Mouse (Mus musculus) right cerebral cortex, postnatal 10 days (tissue): ENCODE measurements at regions not wholly inside any gene's neighbourhood (a gene's known extent, or its start where the extent isn't known, plus 50 kb on each side); places are given as distances from the start of the nearest gene placed in this dataset.
A peak's percentile ranks its signal among the peaks of the same experiment; 100 is the strongest.

Source experiments
- DNase-seq, 2 experiments: peaks; one replicate each; pipeline ENCODE4 v3.0.0; 2021; ENCODE audit warnings: low spot score in 2 of 2

GRCm38 (mm10) chr15:61770721-61771542, 848.1 kb upstream of the A1bg start:
- DNase-seq = no peak

GRCm38 (mm10) chr15:61766544-61767094, 843.8 kb upstream of the A1bg start:
- peak; percentile 25 to 65 for DNase-seq

DNA sequence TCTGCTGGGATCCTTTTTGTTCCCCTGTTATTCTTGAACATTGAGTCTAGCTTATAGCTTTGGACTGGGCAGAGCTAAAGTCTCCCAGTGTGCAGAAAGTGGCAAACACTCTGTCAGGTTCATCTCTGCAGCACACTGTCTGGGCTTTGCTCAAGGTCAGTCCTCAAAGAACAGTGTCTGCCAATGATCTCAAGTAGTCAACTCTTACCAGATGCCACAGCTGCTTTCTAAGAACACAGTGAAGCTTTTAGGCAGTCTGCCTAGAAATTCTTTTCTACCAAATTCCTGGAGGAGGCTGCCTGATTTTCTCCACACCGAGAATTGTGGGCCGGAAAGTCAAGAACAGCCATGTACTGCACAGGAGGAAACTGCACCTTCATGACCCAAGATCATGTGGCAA, 831.0 kb upstream of the A1bg start:
- no peak for DNase-seq

DNA sequence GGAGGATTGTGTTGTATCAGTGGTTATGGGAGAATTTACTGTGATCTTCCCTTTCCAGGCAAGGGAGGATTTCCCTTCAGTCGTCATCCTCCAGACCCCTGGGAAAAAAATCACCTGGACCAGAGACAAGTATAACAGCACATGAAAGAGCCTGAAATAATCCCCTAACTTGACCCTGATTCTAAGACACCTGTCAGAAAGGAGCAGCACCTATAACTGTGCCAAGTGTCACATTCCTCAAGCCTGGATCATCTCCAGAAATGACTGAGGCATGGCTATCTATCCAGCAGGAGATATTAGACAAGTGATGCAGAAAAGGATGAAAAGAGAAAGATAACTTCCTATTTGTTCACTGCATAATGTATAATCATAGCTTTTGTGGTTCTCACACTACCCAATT, 800.9 kb upstream of the A1bg start:
- DNase-seq = no peak

DNA sequence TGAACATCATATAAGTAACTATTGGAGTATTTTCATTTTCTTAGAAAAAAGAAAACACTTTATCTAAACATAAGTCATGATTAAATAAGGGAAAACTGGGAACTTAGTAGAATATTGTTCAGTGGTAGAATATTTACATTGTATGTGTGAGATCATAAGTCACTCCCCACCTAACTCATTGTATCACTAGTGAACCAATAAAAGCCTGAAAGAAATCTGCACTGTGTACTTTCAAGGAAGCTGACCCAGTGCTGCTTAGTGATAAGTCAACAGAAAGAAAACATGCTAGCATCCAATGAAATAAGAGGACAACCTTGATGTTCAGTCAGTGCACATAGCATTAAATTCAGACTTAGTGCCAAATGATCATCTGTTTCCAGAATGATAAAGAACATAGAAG, 795.7 kb upstream of the A1bg start:
- no peak for DNase-seq

DNA sequence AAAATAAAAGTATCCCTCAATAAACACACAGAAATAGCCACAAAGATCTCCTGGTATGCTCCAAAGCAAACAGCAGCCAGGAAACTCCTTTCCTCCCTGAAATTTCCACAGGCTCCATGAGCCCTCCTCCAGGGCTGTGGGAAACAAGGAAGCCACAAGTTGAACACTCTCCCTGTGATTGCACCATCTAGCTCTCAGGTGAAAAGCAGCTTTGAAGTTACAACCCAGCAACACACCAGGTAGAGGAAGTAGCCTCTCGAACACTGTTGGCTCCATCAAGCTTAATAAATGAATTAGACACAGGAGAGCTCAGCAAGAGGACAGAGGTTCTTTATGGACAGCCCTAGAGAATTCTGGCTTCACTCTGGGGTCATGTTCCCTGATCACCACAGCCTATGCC, 794.4 kb upstream of the A1bg start:
- DNase-seq = no peak

DNA sequence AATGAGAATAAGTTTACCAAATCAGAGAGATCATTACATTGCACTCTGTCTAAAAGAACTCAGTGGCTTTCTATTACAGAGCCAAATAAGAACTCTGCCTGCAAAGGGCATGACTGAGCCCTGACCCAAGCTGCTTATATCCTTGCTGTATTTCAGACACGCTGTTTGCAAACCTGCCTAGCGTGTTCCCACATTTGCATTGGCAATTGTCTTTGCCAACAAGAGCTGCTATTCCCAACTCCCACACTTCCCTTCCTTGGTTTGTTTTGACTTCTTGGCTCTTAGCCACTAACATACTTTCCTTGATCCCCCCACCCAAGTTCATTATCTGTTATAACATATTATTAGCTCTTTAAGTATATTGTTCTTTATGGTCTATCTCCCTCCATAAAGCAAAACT, 791.1 kb upstream of the A1bg start:
- DNase-seq = no peak

DNA sequence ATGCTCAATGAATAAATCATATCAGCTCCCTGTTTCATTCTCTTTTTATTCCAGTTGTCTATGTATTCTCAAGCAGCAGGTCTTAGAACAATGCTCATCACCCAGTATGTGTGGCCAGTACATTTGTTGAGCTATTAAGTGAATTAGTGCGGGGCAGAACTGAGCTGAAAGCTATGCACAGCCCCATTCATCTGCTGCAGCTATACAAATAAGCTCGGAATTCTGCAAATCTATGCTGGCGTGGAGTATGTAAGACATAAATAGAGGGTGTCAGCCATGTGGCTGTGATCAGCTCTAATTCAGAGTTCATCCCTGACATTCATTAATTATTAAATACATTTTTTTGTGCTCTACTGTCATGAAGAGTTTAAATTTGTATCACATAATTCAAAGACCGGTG, 786.1 kb upstream of the A1bg start:
- DNase-seq = no peak

- DNase-seq = peak; percentile 68 to 82
Measured at GRCm38 (mm10) chr15:61707952-61708351, 785.1 kb upstream of the A1bg start.

- DNase-seq = no peak
Measured at GRCm38 (mm10) chr15:61692679-61693078, 769.9 kb upstream of the A1bg start.

DNA sequence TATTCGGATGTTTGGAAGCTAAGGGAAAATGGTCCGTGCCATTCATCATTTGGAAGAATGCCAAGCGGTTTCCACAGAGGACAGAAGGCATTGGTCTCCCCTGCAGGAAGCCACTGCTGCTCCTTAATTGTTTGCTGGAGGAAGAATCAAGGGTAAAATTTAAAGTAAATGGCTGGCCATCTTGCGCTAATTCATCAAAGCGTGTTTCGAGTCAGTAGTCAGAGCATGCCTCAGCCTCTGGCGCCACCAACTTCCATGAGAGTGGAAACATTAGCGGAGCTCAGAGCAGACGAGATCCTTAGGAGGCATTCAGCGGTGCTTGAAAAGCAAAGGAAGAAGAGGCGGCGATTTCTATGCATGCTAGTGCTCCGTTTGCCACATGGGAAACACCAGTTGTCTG, 767.6 kb upstream of the A1bg start:
- DNase-seq = peak; percentile 66 to 81

- no peak for DNase-seq
Measured at GRCm38 (mm10) chr15:61689776-61690397, 767.1 kb upstream of the A1bg start.

DNA sequence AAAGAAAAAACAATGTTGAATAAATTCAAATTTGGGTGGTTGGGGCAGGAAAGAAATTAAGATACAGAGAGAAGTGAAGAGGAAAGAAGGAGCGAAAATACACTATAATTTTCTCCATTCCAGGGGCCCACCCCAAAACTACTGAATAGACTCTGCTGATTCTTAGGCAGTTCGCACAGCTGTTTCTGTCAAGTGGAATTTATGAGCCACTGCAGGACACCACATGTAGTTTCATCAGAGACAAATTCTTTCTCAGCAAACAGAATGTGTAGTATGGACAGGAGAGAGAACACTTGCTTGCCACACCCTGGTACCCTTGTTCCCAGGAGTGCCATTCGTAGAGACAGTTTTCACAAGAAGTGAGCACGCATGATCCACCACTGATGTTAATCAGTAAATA, 760.2 kb upstream of the A1bg start:
- DNase-seq = no peak

DNA sequence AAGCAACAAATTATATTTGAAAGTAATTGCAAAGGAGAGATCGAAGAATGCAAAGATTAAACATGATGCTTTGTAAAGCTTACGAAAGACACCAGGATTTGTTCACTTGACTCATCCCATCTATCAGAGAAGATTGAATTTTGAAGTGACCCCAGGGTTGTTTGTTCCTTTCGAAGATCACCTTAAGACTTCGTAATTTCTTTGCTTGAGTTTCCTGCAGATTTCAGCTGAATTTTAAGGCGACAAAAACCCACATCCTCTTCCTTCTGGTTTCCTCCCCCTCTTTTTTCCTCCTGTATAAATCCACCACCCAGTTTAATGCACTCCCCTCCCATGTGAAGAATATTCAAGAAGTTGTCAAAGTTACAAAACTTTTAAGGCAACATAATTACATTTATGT, 747.7 kb upstream of the A1bg start:
- DNase-seq = no peak

- peak; percentile 30 to 38 for DNase-seq
Measured at GRCm38 (mm10) chr15:61660581-61660980, 737.8 kb upstream of the A1bg start.

GRCm38 (mm10) chr15:61656951-61657350, 734.1 kb upstream of the A1bg start:
- peak; percentile 47 to 60 for DNase-seq

DNA sequence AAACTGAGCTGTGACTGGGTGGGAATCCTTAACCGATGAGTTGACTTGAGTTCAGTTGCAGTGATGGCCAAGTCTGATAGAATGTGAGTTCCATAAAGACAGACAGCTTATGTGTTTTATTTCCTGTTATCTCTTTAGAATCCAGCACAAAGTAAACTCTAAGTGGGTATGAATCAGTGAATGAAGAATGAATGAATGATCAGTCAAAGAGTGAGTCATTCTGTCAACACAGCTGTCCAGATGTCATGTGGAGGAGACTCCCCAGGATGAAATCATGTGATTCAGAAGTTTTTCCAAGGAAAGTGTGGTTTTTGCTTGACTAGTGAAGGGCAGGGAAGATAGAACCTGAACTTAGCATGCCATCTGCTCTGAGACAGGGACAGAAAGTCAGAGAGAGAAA, 732.0 kb upstream of the A1bg start:
- no peak for DNase-seq

DNA sequence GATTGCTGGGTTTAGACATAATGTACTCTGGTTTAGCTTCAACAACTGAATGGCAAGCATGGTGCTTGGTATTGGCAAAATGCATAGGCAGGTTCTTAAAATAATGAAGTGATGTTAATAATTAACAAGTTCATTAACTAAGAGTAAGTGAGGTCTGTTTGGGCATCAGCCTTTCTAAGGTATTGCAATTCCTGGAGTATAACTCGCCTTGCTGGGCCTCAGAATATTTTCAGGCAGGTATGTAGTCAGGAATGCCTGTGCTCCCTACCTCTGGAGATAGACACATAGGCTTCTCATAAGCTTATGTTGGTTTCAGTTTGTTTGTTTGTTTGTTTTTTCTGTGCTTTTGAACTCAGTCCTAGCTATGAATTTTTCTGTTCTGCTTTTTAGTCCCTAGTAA, 731.0 kb upstream of the A1bg start:
- no peak for DNase-seq

GRCm38 (mm10) chr15:61618638-61619500, 696.1 kb upstream of the A1bg start:
- no peak for DNase-seq

GRCm38 (mm10) chr15:61610662-61611061, 687.9 kb upstream of the A1bg start:
- no peak for DNase-seq

DNA sequence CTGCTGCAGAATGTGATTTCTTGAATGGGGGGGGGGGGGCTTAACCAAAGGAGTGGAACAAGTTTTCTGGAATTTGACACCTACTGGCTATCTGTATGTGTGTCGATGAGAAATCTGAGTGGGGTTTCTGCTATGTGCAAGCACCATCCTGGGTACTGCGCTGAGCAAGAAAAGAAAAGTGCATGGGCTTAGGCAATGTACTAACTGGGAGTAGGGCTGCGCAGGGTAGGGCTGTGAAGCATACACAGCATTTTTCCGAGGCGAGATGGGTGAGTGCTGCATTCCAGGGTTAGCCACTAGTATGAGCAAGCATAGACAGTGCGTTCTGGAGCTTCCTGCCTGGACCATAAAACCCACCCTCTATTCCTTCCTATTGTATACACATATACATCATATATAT, 686.8 kb upstream of the A1bg start:
- no peak for DNase-seq

- DNase-seq = no peak
Measured at GRCm38 (mm10) chr15:61608301-61608731, 685.5 kb upstream of the A1bg start.
